Mouse (Mus musculus) intestine, embryonic 14.5 days (tissue): Measurements from ENCODE around the gene Gngt2. TPM values are rescaled to one million over a fixed set of nuclear protein-coding genes. Genes with fewer than 3 reads are reported as not detected.

ENCODE experiments used
- ATAC-seq: fragments of 200-750 bp; cut with Nextera tagmentation; replicated peaks from 2 replicates; pipeline ENCODE4 v1.8.0; 2017; ENCODE audit warnings: low read depth, moderate number of reproducible peaks, moderate TSS enrichment, moderate library complexity; ENCODE audit not compliant: low FRiP score, low TSS enrichment
- DNase-seq: peaks from one replicate; pipeline ENCODE4 v3.0.0-alpha.2; 2018; ENCODE audit warnings: low spot score
- H3K27ac ChIP-seq: fragments of 300-500 bp; sonication (generic); 2 replicates; pipeline ENCODE4 v1.5.1; 2014; ENCODE audit warnings: low read depth, mild to moderate bottlenecking, control low read depth
- H3K27me3 ChIP-seq: fragments of 300-500 bp; sonication (generic); replicated peaks from 2 replicates; pipeline ENCODE4 v1.6.1; 2014; ENCODE audit warnings: low read length, control low read depth; ENCODE audit not compliant: control insufficient read depth, insufficient read depth
- H3K36me3 ChIP-seq: fragments of 300-500 bp; sonication (generic); 2 replicates; pipeline ENCODE4 v1.6.1; 2014; ENCODE audit warnings: low read length, control low read depth; ENCODE audit not compliant: control insufficient read depth, insufficient read depth
- H3K4me1 ChIP-seq: fragments of 300-500 bp; sonication (generic); replicated peaks from 2 replicates; pipeline ENCODE4 v1.6.1; 2014; ENCODE audit warnings: low read length, control low read depth, mixed read lengths; ENCODE audit not compliant: control insufficient read depth, insufficient read depth
- H3K4me2 ChIP-seq: fragments of 300-500 bp; sonication (generic); 2 replicates; pipeline ENCODE4 v1.6.1; 2014; ENCODE audit warnings: low read length
- H3K4me3 ChIP-seq: fragments of 300-500 bp; sonication (generic); 2 replicates; pipeline ENCODE4 v1.5.1; 2014; ENCODE audit warnings: low read depth, low read length, control low read depth, mixed read lengths
- H3K9ac ChIP-seq: fragments of 300-500 bp; sonication (generic); 2 replicates; pipeline ENCODE4 v1.6.1; 2014; ENCODE audit warnings: mild to moderate bottlenecking, low read length
- H3K9me3 ChIP-seq: fragments of 300-500 bp; sonication (generic); 2 replicates; pipeline ENCODE4 v1.6.1; 2016; ENCODE audit warnings: low read length, control low read depth; ENCODE audit not compliant: control insufficient read depth
- WGBS: fragments of 180-500 bp; shearing (Covaris S2); extraction: QIAGEN DNeasy Blood & Tissue Kit; methylation state at CpG from one replicate; pipeline ENCODE4 v1.1.7; 2014; 5-methylcytosine and 5-hydroxymethylcytosine counted together
- polyA plus RNA-seq: library from polyadenylated mRNA; unstranded; fragments of >200 nt; fragmentation: Nextera tagmentation; extraction: Ambion mirVana; gene quantifications from 2 replicates; pipeline ENCODE4 v1.2.1, GENCODE M21; 2014

The Gngt2 gene
- polyA plus RNA-seq, 1 experiment from 2014 or later = 17.2 TPM

DNA sequence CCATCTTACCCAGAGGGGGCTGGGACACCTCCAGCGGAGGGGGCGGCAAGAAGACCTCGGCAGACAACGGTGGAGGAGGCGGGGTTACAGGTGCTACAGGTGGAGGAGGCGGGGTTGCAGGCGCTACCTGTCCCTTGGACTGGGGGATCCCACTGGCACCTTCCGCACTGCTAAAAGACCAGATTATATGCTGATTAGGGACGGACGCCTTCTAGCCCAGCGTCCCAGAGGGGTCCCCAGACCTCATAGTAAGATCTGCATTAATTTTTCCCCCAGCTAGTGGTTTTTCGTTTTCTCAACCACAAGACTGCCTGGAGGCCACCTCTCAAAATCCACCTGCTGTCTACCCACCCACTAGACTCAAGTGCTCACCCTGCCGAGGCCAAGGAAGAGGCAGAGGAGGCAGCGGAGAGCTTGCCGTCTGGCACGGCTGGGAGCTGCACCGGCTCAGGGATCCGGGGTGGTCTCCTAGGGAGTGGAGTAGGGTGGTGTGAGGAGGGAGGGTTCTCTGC lies 3.3 kb upstream of the Gngt2 start:
- ATAC-seq (no peak), DNase-seq (no peak)
- Histone ChIP-seq H3K27me3 (peaks cover 62% of the 10 kb centered on the region), H3K9me3 (no peaks in the 10 kb centered on the region), H3K36me3 (no peaks in the 10 kb centered on the region), H3K27ac (no peak overlapping the region), H3K4me2 (no peak overlapping the region), H3K4me3 (no peak overlapping the region), H3K9ac (no peak overlapping the region), H3K4me1 (peaks cover 31% of the 10 kb centered on the region)
- 11% methylated on average over 18 of the region's 18 CpGs for WGBS

DNA sequence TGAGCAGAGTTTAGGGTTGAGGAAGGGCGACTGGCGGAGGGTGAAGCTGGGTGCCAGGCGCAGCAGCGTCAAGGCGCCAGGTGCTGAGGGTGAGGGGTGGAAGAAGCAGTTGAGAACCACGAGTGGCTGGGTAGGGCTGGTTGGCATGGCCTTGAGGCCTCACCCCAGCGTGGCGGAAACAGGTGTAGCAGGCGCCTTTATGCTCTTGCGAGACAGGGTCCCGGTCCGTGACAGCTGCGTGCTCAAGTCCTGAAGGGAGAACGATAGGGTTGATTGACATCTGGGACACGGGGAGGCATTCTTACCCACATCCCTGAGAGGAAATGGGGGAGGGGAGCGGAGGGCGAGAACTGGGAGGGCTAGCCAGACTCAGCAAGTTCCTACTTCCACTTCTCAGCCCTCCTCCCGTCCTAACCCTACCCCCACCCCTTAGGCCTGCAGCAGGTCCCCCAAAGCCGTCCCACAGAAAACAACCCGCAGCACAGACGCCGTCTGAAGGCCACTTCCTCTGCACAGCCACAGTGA lies 2.8 kb upstream of the Gngt2 start:
- no peak for DNase-seq
- H3K9me3 ChIP-seq = no peaks in the 10 kb centered on the region
- H3K27me3 ChIP-seq = peaks cover 57% of the 10 kb centered on the region
- H3K9ac ChIP-seq = no peak overlapping the region
- H3K4me3 ChIP-seq = no peak overlapping the region
- no peak overlapping the region for H3K27ac ChIP-seq
- ATAC-seq = no peak; the same call in 1 of the 2 replicates
- H3K36me3 ChIP-seq = no peaks in the 10 kb centered on the region
- H3K4me1 ChIP-seq = peaks cover 31% of the 10 kb centered on the region
- WGBS = 11% methylated on average over 22 of the region's 22 CpGs
- H3K4me2 ChIP-seq = no peak overlapping the region

DNA sequence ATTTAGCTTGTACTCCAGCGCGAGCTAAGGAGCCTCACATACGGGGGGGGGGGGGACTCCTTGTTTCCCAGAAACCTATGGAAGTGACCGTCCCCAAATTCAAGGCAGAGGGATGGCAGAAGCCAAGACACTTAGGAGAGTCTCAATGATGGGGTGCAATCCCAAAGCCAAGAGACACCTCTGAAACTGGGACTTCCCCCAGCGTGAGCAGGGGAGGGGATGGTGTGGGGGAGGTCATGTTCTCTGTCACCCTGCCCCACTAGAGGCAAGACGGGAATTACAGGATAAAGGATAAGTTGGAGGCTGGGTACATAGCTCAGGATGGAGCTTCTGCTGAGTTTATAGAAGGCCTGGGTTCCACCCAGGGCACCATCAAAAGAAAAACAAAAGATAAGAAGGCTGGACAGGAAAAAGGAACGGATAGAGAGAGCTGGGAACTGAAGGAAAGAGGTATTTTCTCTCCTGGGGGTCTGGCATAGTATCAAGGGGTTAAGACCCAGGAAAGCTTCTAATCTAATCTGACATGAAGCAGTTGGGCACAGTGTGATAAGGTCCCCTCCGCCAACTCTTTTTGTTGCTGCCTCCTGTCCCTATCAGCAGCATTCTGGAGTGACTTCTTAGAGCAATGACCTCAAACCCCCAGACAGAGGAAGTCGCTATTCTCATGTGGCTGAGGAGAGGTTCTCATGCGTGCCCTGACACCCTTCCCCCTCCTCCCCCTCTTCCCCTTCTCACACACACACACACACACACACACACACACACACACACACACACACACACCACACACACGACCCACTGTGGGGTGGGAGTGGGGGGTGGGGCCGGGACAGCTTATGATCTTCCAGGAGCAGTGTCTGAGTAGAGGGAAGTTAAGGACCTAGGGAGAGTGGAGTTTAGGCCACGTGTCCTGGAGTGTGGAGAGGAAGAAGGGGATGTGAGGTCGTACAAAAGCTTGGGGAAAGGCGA lies 2.0 kb upstream of the Gngt2 start:
- Histone ChIP-seq H3K4me2 (no peak overlapping the region), H3K36me3 (no peaks in the 10 kb centered on the region), H3K9ac (no peak overlapping the region), H3K4me3 (no peak overlapping the region), H3K9me3 (no peaks in the 10 kb centered on the region), H3K4me1 (peaks cover 31% of the 10 kb centered on the region), H3K27ac (no peak overlapping the region), H3K27me3 (peaks cover 48% of the 10 kb centered on the region)
- 19% methylated on average over 15 of the region's 15 CpGs for WGBS
- ATAC-seq = no peak
- DNase-seq = no peak

DNA sequence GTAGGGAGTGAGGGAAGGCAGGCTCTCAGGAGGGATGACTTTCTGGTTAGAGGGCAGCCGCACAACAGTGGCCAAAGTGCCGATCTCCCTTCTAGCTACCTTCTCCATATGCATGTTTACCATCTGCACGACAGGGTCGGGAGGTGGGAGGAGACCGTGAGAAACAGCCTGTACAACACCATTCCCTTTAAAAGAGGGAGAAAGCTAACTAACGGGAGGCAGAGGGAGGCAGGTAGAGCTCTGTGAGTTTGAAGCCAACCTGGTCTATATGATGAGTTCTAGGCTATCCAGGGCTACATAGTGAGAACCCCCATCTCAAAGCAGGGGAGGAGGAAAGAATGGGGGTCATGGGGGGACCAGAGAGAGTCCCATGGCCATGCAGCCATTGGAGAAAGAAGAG lies 1.2 kb upstream of the Gngt2 start:
- H3K27me3 ChIP-seq = peaks cover 40% of the 10 kb centered on the region
- ATAC-seq (no peak), DNase-seq (no peak)
- no peaks in the 10 kb centered on the region for H3K9me3 ChIP-seq
- peaks cover 28% of the 10 kb centered on the region for H3K4me1 ChIP-seq
- WGBS = 40% methylated on average over 6 of the region's 6 CpGs
- H3K4me3 ChIP-seq = no peak overlapping the region
- no peak overlapping the region for H3K9ac ChIP-seq
- no peak overlapping the region for H3K27ac ChIP-seq
- H3K36me3 ChIP-seq = no peaks in the 10 kb centered on the region
- no peak overlapping the region for H3K4me2 ChIP-seq

DNA sequence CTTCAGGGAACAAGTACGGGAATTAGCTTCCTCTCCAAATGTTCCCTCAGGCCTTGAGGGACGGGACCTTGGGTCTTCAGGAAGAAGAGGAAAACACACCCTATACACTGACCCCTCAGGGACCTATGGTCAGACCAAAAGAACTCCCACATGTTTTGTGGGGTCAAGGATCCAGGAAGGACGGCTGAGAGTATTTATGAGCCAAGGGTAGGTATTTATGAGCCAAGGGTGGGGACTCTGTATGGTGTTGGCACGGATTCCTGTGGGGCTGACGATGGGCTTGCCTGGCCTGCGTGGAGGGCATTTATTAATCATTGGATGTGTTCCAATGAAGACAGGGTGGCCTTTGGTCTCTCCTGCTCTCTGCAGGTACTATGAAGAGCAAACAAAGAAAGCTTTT lies 583 bp upstream of the Gngt2 start:
- Histone ChIP-seq H3K4me1 (peaks cover 22% of the 10 kb centered on the region), H3K9me3 (no peaks in the 10 kb centered on the region), H3K4me2 (no peak overlapping the region), H3K9ac (no peak overlapping the region), H3K27me3 (peaks cover 34% of the 10 kb centered on the region), H3K36me3 (no peaks in the 10 kb centered on the region), H3K4me3 (no peak overlapping the region), H3K27ac (no peak overlapping the region)
- no peak for DNase-seq
- ATAC-seq = no peak
- WGBS = 51% methylated on average over 6 of the region's 6 CpGs

DNA sequence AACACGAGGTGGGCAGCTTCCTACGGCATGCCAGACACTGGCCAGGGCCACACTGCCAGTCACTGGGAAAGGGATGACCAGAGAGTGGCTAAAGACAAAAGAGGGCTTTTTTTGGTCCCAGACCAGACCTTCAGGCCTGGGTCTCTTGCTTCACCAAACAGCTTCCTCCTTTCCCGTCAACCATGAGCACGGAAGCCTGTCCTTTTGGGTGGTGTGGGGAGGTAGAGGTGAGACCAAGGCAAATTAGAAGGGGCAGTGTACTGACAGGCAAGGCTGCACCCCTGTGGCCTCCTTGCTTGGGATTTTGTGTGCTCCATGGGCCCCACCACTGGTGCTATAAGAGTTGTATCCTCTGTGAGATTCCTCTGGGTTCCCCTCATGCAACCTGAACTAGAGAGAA lies 1.6 kb downstream of the Gngt2 start:
- H3K4me3 ChIP-seq = no peak overlapping the region
- H3K4me1 ChIP-seq = peaks cover 28% of the 10 kb centered on the region
- H3K9me3 ChIP-seq = no peaks in the 10 kb centered on the region
- no peak for ATAC-seq
- H3K9ac ChIP-seq = no peak overlapping the region
- H3K4me2 ChIP-seq = no peak overlapping the region
- no peak for DNase-seq
- H3K27ac ChIP-seq = no peak overlapping the region
- WGBS = 79% methylated on average over 4 of the region's 4 CpGs
- peaks cover 13% of the 10 kb centered on the region for H3K27me3 ChIP-seq
- no peaks in the 10 kb centered on the region for H3K36me3 ChIP-seq

DNA sequence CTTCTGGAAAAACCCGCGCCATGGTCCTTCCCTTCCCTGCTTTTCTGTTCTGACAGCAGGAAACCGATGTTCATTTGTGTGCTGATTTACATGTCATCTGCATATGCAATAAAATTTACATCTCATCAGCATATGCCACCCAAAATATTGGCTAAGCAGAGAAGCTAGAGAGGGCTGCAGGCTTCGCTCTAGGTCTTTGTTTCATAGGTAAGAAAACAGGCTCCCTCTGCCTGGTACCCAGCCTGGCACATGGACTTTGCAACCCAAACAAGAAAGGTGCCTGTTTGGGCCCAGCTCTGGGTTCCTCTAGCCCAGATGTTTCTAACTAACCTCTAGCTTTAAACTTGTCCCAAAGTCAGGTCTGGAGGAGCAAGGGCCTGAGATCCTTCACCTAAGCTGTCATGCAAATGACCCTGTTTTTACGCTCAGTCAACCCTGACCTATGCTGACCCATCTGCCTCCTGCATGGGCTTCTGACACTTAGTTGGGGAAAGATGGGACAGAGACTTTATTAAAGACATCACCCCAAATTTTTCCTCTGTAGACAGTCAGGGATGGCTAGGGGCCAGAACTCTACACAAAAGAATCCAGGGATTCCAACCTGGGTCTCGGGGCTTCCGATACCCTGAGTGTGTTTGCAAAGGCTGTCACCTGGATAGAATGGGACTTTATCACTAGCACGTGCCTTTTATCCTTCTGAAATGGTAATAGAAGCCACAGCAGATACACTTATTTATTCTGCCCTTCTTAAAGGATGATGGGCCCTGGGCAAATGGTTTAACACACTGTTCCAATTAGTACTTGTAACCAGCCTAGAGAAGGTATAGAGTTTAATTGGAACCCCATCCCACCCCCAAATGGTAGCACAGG lies 2.2 kb downstream of the Gngt2 start:
- H3K4me1 ChIP-seq = peaks cover 28% of the 10 kb centered on the region

More for the DNA sequence above, 2.2 kb downstream of the Gngt2 start:
- Histone ChIP-seq H3K27me3 (peaks cover 7% of the 10 kb centered on the region), H3K36me3 (no peaks in the 10 kb centered on the region), H3K9me3 (no peaks in the 10 kb centered on the region), H3K4me2 (no peak overlapping the region), H3K9ac (no peak overlapping the region), H3K4me3 (no peak overlapping the region), H3K27ac (no peak overlapping the region)
- 78% methylated on average over 8 of the region's 8 CpGs for WGBS
- DNase-seq = no peak
- ATAC-seq = no peak
